Mouse (Mus musculus): ENCODE data around the gene Stx8.

Gene Stx8

DNA sequence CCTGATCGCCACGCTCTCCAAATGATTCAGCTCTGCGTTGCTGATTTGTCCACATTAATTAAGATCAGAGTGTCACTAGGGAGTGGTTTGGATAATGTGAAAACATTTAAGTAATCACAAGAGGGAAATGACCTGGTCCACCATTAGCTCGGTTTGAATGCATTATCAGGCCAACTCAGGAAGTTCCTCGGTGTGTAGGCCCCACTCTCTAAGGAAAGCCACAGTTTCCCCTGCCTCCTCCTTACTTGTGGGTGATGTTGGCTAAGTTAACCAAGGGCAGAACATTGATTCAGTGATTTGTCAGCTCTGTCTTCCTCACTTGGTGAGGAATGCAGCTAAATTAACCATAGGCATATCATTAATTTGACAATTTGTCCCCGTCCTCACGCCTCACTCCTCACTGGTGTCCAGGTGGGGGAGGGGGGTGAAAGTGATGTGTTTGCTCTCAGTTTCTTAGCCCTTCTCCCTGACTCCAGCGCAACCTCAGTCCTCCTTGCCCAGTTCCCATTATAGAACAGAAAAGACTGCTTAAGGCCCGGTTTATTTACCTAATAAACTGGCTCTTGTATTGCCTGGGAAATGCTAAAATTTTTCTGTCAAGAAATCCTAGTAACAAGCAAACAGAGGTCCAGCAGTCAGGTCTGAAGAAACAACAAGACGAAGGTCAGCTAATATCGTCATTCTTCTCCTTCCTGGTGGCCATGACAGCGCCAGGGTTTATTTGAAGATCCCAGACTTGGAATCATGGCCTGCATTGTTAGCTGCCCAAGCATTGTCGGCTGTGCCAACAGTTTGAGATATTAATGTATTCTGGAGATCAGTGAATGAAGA lies 178.5 kb downstream of the Stx8 start:
- in situ Hi-C loops (cut with MboI, MseI), result no loop called here

DNA sequence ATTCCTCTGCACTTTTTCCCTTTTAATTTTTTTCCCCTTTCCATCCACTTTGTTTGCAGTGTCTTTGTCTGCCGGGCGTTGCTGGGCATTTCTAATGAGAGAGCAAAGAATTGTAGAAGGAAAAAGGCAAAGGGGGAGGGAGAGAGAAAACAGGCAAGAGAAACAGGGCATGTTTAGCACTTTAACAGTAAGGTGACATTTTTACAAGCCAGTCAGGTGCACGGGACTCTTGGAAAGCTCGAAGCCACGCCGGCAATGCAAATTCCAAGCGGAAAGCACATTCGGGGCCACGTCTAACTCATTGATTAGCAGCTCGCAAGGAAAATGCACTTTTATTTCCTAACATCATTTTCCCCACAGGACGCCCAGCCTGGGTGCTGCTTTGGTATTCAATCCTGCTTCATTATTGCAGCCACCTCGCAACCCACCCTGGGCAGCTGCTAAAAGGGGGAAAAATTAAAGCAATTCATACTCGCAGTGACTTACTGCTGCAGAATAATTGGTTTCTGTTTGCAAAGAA lies 179.1 kb downstream of the Stx8 start:
- in situ Hi-C loops (cut with MboI, MseI), result no loop called here

DNA sequence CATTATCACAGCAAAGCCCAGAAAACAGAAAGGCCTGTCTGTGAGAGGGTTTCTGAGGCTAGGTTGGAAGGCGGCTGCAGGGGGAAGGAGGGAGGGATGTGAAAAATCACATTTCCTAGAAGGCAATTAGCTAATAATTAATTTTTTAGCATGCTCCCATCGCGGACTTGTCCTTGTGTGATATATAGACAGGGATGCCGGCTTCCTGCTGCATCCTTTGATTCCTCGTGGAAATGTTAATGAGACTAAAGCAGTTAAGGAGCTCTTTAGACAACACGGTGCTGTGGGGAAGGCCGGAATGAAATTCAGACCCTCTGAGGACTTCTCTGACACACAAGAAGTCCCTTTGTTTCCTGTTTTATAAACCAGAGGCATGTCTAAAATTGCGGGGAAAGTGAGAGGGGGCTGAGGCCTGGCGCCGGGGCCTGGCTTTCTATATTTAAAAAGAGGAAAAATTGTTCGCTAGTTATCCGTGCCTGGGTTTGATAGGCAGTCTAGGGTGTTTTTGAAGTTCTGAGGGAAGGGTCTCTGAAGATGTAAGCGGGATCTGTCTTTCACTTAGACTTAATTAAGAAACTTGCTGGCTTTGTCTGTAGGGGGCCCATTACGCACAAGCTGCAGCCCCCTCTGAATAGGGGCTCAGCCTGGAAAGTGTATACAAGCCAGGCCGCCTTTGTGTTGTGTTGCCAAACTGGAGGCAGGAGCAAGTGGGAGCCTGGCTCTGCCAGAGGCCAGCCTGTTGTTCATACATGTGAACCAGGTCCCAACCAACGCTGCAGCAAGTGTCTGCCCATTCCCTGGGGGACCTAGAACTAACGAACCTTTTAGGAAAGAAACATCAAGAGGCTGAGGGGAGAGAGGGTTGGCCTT lies 179.8 kb downstream of the Stx8 start:
- in situ Hi-C loops (cut with MboI, MseI), result no loop called here

DNA sequence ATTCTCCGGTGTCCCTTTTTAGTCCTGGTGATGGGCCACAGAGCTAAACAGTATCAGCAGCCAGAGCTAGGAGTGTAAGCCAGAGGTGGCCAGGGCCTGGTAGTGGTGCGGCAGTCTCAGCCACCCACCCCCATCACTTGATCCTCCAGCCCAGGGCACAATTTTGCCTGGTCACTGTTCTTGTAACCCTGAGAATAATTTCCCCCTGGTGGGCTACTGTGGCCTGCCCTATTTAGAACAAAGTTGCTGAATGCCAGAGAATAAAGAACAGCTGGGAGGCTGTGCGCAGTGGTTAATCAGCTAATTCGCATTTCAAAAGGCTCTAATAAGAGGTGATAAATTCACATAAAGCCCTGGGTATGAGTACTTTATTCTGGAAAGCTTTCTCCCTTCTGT lies 180.5 kb downstream of the Stx8 start:
- in situ Hi-C loops (cut with MboI, MseI), result no loop called here

DNA sequence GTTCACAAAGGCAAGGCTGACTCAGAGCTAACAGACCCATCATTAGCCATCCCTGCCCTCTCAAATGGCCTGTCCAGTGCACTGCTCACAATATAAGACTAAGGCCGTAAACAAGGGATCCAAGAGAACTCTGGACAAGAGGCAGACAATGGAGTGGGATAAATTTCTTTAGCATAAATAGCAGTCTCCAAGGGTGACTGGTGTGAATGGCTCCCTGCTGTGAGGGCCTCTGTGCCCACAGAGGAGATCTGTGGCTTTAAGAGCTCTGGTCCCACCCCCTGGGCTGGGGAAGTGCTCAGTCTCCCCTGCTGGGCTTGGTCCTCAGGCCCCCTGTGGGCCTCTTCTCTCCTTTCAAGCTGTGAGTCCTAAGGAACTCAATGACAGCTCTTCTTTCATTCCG lies 184.9 kb downstream of the Stx8 start:
- in situ Hi-C loops (cut with MboI, MseI), result no loop called here

DNA sequence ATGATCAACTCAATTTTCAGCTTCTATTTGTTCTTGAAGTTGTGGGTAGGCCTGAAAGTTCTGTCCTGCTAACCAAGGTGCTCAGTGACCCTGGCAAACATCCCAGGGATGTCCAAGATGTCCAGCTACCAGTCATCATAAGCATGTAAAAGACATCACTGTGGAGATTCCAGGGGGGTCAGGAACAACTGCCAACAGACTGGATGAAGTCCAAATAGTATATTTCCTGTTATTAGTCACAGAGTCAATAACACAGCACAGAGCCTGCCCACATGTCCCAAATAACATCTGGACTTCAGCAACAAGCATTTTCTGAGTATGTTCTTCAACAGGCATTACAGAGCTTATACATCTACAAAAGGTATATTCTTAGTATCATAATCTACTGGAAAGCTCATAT lies 189.8 kb downstream of the Stx8 start:
- in situ Hi-C loops (cut with MboI, MseI), result no loop called here

DNA sequence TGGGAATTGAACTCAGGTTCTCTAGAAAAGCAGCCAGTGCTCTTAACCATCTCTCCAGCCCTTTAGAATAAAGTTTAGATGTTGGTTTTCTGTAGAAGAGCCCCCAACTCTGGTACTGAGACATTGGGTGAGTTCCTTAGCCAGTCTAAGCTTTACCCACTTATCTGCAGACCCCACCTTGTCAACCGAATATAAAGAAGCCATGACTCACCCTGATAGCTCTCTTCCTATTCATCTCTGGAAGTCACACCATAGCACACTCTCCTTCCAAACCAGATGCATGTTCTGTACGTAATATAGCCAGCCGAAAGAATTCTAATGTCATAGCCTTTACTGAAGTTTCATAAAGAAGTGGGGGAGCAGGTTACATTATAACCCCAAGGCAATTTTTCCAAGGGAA lies 192.2 kb downstream of the Stx8 start:
- in situ Hi-C loops (cut with MboI, MseI), result no loop called here

DNA sequence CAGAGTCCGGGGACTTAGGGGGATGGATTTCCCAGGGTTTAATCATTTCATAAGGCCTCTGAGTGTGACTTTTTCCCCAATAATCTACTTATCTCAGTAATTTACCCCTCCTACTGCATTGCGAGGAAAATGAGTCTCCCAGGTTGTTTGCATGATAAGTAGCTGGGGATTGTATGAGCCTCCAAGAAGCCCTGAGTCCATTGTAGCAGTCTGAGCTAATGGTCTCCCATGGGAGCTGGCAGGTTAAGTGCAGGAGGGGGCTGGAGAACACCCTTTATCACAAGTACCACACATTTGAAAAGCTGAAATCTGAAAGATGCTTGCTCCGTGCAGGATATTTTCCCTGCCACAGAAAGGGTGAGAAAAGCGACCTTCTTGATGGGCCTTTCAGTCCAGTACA lies 193.9 kb downstream of the Stx8 start:
- in situ Hi-C loops (cut with MboI, MseI), result no loop called here

DNA sequence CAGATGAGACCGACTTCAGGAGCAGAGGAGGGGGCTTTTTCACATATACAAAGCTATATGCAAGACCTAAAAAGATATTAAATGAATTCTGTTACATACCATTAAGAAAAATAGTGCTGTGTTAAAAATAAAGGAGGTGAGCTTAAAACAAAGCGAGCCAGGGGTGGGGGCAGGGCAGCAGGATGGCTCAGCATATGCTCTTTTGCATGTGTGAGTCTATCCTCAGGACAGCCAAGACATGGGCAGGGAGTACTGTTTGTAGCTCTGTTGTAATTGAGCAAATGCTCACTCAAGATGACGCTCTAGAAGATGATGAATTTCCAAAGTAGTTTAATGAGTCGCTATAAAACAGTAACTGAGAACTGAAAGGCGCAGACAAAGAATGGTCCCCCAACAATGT lies 198.4 kb downstream of the Stx8 start:
- in situ Hi-C loops (cut with MboI, MseI), result no loop called here

DNA sequence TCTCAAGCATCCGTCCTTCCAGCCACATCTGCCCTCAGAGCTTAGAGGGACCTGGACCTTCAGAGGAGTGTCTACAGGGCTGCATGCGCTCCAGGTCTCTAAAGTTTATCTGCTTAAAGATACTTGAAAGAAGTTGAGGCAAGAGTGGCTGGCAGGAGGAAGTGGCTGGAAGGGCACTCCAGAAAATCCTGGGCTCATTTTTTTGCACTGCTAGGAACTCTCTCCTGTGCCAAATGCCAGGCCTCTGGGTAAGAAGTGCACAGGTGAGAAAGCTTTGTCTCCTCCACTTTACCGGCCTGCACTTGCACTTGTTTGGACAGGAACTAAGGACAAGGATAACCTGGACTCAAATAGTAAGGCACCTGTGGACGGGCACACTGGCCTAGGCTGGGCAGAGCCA lies 202.4 kb downstream of the Stx8 start:
- in situ Hi-C loops (cut with MboI, MseI), result no loop called here

DNA sequence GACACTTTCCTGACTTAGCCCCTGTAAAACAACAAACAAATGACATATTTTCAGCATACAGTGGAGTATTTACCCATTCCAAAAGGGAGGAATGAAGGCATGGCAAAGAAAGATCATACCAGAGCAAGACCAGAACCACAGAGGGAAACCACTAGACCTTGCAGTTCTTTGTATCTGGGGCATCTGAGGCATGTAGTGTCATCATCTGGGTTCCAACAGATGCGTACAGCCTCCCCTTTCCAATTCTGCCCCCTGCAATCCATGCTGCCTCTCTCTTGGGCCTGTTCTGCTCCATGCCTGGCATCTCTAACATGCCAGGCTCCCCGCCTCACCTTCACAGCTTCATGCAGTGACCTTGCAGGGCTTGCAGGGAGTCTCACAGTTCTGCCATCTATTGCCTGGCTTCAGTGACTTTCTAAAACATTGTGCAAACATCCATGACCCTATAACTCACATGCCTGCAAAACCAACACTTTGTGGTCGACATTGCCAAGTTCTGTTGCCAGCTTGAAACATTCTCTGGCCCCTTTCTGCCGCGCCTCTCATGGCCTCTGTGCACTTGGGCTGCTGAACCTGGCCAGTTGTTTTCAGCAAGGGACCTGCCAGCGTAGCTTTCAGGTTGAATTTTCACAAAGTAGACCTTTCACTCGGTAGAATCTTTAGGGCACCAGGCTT lies 206.1 kb downstream of the Stx8 start:
- in situ Hi-C loops (cut with MboI, MseI), result no loop called here

DNA sequence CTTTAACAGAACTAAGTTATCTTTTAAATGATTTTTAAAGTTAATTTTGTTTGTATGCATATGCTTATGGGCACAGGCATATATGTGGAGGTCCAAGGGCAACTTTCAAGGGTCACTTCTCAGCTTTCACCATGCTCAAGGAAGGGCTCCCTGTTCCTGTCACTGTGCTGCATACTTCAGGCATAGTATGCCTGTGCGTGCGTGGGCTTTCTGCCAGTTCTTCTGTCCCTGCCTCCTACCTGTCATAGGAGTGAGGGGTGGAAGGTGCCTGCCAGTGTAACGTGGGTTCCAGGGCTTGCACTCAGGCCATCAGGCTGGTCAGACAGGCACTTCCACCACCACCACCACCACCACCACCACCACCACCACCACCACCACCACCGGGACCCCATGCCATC lies 206.7 kb downstream of the Stx8 start:
- in situ Hi-C loops (cut with MboI, MseI), result no loop called here

DNA sequence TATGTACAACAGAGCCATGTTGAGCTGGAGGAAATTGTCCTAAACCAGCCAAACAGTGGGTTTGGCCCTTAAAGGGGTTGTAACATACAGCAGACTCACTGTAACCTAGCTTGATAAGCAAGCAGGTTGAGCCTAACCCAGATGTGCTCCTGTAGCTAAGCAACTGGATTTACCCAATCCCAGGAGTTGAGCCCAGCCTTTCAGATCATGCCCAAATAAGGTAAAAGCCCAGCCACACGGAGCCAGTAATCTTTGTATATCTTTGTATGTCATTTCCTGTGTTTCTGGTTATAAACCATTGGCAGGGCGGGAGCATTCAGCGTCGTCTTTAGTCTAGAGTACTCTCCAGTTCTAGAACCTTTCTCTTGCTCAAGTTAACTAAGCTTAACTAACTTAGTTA lies 210.6 kb downstream of the Stx8 start:
- in situ Hi-C loops (cut with MboI, MseI), result loop anchor here (25.0 kb wide), 1 partner anchor 1611 kb away; the partner anchor contains the start of gene Chrnb1

DNA sequence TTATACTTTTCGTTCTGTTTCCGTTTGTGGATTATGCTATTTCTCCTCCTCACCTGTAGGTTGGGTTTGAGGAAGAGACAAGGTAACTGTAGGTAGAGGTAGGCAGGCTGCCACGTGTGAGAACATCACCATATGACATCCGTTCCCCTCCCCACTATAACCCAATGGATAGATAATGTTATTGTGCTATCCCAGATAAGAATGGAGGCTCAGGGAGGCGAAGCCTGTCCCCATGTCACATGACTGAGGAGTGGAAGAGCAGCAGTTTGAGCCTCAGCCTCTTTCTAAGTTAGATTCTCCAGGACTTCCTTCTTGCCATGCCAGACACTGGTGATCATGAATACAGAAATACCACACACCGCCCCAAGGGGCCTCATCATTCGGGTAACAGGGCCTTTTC lies 211.4 kb downstream of the Stx8 start:
- in situ Hi-C loops (cut with MboI, MseI), result loop anchor here (25.0 kb wide), 1 partner anchor 1610 kb away; the partner anchor contains the start of gene Chrnb1

DNA sequence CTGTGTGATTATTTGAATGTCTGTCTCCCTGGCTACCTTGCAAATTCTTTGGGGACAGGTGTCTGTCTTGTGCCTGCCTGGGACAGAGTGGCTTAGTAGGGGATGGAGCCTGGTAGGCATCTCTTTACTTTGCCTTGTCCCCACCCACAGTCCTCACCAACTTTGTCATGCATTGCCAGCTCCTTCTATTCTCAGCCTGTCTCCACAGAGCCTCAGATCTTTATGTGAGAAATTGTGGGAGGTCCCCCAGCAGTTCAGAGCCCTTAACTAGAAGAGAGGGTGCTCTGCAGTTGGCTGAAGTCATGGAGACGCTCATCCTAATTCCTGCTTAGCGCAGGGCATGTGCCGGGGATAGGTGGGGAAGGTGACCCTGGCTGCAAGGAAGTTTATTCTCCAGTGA lies 219.7 kb downstream of the Stx8 start:
- in situ Hi-C loops (cut with MboI, MseI), result loop anchor here (25.0 kb wide), 1 partner anchor 1602 kb away; the partner anchor contains the start of gene Chrnb1

DNA sequence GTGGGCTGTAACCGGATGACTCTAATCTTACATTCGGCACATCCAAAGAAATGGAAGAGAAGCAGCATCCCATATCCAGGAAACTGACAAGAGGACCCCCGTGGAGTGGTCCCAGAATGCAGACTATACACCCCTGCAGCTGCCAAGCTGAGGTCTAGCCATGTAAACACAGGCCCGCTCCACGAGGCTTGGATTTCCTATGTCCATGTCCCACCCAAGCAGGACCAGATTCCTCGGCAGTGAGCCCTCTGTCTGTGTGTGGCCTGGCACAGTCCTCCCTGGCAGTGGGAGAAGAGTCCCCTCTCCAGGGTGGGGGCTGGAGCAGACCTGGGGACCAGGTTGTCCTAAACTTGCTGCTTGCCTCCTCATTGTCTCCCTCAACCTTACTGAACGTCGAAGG lies 221.2 kb downstream of the Stx8 start:
- in situ Hi-C loops (cut with MboI, MseI), result loop anchor here (25.0 kb wide), 1 partner anchor 1600 kb away; the partner anchor contains the start of gene Chrnb1

DNA sequence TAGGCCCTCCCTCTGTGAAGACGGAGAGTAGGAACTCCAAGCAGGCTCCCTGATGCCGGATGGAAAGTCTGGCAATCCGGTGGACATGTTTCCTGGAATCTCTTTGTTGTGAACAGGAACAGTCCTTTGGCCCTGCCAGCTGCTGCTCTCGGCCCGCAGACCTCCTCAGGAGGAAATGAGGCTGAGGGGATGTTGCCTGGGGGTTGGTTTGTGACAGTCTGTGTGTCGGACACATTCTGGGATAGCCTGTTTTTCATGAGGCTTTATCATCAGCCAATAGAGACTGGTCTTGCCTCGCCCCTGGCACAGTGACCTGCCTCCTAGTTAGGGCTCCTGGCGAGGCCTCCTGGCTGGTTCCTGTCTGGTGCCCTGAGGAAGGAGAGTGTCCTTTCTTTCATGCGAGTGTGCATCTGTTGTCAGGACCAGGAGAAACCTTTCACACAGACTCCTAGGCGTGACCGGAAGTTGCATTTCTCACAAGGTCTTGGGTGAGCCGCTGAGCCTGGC lies 222.8 kb downstream of the Stx8 start:
- in situ Hi-C loops (cut with MboI, MseI), result loop anchor here (25.0 kb wide), 1 partner anchor 1599 kb away; the partner anchor contains the start of gene Chrnb1

DNA sequence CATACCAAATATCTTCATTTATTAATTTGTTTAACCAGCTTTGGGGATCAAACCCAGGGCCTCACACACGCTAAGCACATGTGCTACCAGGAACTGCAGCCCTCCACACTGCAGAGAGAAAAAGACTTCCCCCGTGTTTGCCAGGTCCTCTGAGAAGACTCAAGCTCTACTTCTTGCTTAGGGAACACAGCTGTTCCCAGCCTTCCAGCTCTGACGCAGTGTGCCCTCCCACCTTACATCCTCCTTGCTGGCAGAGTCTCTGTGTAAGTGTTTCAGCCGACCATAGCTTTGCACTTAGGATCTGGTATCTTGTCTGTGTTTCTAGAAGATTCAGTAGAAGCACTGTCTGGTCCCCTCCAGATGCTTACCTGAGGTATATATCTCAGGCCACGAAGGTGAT lies 224.9 kb downstream of the Stx8 start:
- in situ Hi-C loops (cut with MboI, MseI), result loop anchor here (25.0 kb wide), 1 partner anchor 1596 kb away; the partner anchor contains the start of gene Chrnb1

DNA sequence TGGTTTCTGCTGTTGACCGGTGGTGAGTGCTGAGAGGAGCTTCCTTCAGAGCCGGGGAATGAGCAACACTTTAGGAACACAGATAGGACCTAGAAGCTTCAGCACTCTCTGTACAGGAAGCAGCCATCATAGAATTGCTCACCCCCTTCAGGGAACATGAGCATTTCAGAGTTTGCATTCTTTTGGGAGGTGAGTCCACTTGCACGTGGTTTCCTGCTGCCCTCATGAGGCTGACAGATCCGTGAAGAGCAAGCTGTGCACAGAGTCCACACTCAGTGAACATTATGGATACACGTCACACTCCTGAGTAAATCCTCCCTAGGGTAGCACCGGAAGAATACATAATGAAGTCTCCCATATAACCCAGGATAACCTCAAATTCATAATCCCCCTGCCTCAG lies 229.2 kb downstream of the Stx8 start:
- in situ Hi-C loops (cut with MboI, MseI), result loop anchor here (25.0 kb wide), 1 partner anchor 1592 kb away; the partner anchor contains the start of gene Chrnb1

DNA sequence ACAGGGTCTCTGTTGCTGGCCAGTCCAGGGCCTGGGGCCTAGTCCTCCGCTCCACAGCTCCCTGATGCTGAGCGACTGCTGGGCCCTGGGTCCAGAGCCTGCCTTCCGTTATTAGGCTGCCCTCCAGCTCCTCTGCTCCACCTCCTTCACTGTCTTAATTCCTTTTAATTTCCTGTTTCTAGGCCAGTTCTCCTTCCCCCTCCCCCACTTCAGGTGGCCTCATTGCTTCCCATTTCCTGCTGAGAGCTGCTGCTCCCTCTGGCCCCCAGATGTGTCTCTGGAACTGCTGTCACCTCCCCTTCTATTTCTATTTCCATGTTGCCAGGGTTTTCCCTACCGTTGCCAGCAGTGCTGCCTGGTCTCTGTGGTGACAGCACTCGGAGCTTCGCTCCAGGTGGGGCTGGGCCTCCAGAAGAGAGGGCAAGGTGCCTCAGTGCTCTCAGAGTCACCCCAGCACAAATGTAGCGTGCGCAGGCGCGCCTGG lies 229.7 kb downstream of the Stx8 start:
- in situ Hi-C loops (cut with MboI, MseI), result loop anchor here (25.0 kb wide), 1 partner anchor 1592 kb away; the partner anchor contains the start of gene Chrnb1

DNA sequence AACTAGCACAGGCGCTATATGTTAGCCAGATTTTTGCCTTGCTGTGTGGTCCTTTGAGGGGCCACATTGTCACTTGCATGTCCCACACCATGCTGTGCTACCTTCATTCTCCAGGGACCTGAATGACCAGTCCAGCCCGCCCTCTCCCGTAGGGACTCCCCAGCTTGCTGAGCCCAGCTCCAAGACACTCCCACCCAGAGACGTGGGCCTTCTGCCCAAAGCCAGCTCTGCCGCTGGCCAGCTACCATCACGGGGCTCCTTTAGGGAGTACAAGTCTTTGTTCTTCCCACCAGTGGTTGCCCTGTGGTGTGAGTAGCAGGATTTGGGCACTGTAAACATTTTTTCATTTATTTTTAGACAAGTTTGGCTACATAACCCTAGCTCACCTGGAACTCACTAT lies 230.6 kb downstream of the Stx8 start:
- in situ Hi-C loops (cut with MboI, MseI), result loop anchor here (25.0 kb wide), 1 partner anchor 1591 kb away; the partner anchor contains the start of gene Chrnb1
